Mouse (Mus musculus): Measurements from ENCODE around the gene Kmo.

- TF ChIP-seq CTCF (conservative IDR thresholded peaks at IDR 0.05; ENCODE audit: insufficient read depth, insufficient read length, low read depth, low read length) (no peak), POLR2A (IDR thresholded peaks at IDR 0.05; ENCODE audit: low read depth, low read length) (no peak)
These were observed 23.5 kb downstream of the Kmo start for GRCm38 (mm10) chr1:175643496-175644265.
